In genomic region chr6:56856748-56857147, GRCm38 (mm10) we compare ENCODE assay signal across 19 mouse cellular contexts. TPM values are rescaled to one million over a fixed set of nuclear protein-coding genes. Genes with fewer than 3 reads are reported as not detected.
DNase-seq lines count a peak whose midpoint lies in the region; ATAC-seq lines count a peak whose summit lies in the region.
"Had no signal": no experiment of that assay in that cellular context is flagged by ENCODE, and none has a peak within 500 bp of the region (broad histone marks: within the 10 kb centered on the region; RNA-seq: fewer than 3 reads in every experiment).

No protein-coding gene starts in this region.

- DNase-seq in limb, embryonic 10.5 days (ENCODE audit: low spot score), result no peak
- peak; percentile 45 for DNase-seq in embryonic facial prominence, embryonic 11.5 days (ENCODE audit: low spot score)
- DNase-seq in gonadal fat pad, adult 2 months (ENCODE audit: low read depth), result peak; percentile 94
- no peak for DNase-seq in frontal cortex, postnatal 14 days (ENCODE audit: low spot score in 2 of 2)
- DNase-seq in left cerebral cortex, postnatal 36 days (ENCODE audit: low spot score in 2 of 2), result no peak
- DNase-seq: adrenal gland, postnatal 25 days; cerebellum, adult 9-10 months; gastrocnemius, postnatal 10 days; kidney, adult 9 months; kidney, postnatal 14 days; lung, postnatal 4 days; thymus, adult 18-20 months; thymus, postnatal 36 days had no signal

- no peak overlapping the region for H3K4me3 ChIP-seq in limb, embryonic 13.5 days
- no peak overlapping the region for H3K4me3 ChIP-seq in limb, embryonic 10.5 days
- no peak overlapping the region for H3K4me3 ChIP-seq in embryonic facial prominence, embryonic 11.5 days (ENCODE audit: low read depth, low read length)
- H3K4me3 ChIP-seq: forebrain, embryonic 12.5 days; hindbrain, embryonic 15.5 days; stomach, embryonic 15.5 days had no signal

- no peak overlapping the region for H3K4me2 ChIP-seq in limb, embryonic 13.5 days (replicated peaks)
- no peak overlapping the region for H3K4me2 ChIP-seq in embryonic facial prominence, embryonic 11.5 days (ENCODE audit: low read depth, low read length)
- H3K4me2 ChIP-seq: forebrain, embryonic 12.5 days; hindbrain, embryonic 15.5 days; stomach, embryonic 15.5 days had no signal

- H3K9me3 ChIP-seq in limb, embryonic 13.5 days, result no peaks in the 10 kb centered on the region
- no peaks in the 10 kb centered on the region for H3K9me3 ChIP-seq in limb, embryonic 10.5 days (replicated peaks)
- H3K9me3 ChIP-seq in embryonic facial prominence, embryonic 11.5 days (replicated peaks; ENCODE audit: control insufficient read depth, low read length), result no peaks in the 10 kb centered on the region
- H3K9me3 ChIP-seq: forebrain, embryonic 12.5 days; hindbrain, embryonic 15.5 days; stomach, embryonic 15.5 days had no signal

- H3K27me3 ChIP-seq in limb, embryonic 13.5 days, result no peaks in the 10 kb centered on the region
- H3K27me3 ChIP-seq in limb, embryonic 10.5 days (ENCODE audit: low read depth, poor library complexity, severe bottlenecking), result no peaks in the 10 kb centered on the region
- H3K27me3 ChIP-seq in embryonic facial prominence, embryonic 11.5 days (ENCODE audit: control insufficient read depth, insufficient read depth, low read length), result no peaks in the 10 kb centered on the region
- H3K27me3 ChIP-seq: forebrain, embryonic 12.5 days; hindbrain, embryonic 15.5 days; stomach, embryonic 15.5 days had no signal

- intact Hi-C loops in left cerebral cortex, postnatal 36 days (cut with DNase I), result no loop called here

- peaks cover 57% of the 10 kb centered on the region for H3K36me3 ChIP-seq in limb, embryonic 13.5 days
- peaks cover 49% of the 10 kb centered on the region for H3K36me3 ChIP-seq in limb, embryonic 10.5 days
- no peaks in the 10 kb centered on the region; the same call in 1 of the 2 replicates for H3K36me3 ChIP-seq in embryonic facial prominence, embryonic 11.5 days (replicated peaks; ENCODE audit: control insufficient read depth, insufficient read depth, low read depth, low read length)
- H3K36me3 ChIP-seq: forebrain, embryonic 12.5 days; hindbrain, embryonic 15.5 days had no signal

- H3K9ac ChIP-seq in limb, embryonic 13.5 days, result no peak overlapping the region
- H3K9ac ChIP-seq in embryonic facial prominence, embryonic 11.5 days (replicated peaks; ENCODE audit: low read length), result no peak overlapping the region
- H3K9ac ChIP-seq: forebrain, embryonic 12.5 days; hindbrain, embryonic 15.5 days; stomach, embryonic 15.5 days had no signal

- 70% methylated on average over 5 of the region's 5 CpGs for WGBS in limb, embryonic 13.5 days
- 77% methylated on average over 5 of the region's 5 CpGs for WGBS in limb, embryonic 10.5 days
- WGBS in embryonic facial prominence, embryonic 11.5 days, result 43% methylated on average over 5 of the region's 5 CpGs

- H3K4me1 ChIP-seq in limb, embryonic 13.5 days, result no peaks in the 10 kb centered on the region
- H3K4me1 ChIP-seq in limb, embryonic 10.5 days, result no peaks in the 10 kb centered on the region
- H3K4me1 ChIP-seq in embryonic facial prominence, embryonic 11.5 days (ENCODE audit: control insufficient read depth, insufficient read depth, low read length), result no peaks in the 10 kb centered on the region
- H3K4me1 ChIP-seq: forebrain, embryonic 12.5 days; hindbrain, embryonic 15.5 days; stomach, embryonic 15.5 days had no signal

- no peak overlapping the region for H3K27ac ChIP-seq in limb, embryonic 13.5 days
- H3K27ac ChIP-seq in limb, embryonic 10.5 days, result no peak overlapping the region
- no peak overlapping the region for H3K27ac ChIP-seq in embryonic facial prominence, embryonic 11.5 days (replicated peaks; ENCODE audit: low read depth, low read length)
- H3K27ac ChIP-seq: forebrain, embryonic 12.5 days; hindbrain, embryonic 15.5 days; stomach, embryonic 15.5 days had no signal

- ATAC-seq in limb, embryonic 13.5 days (ENCODE audit: low FRiP score, low read depth), result peak; percentile 61
- ATAC-seq in embryonic facial prominence, embryonic 11.5 days (replicated peaks; ENCODE audit: insufficient number of reproducible peaks, low FRiP score, low TSS enrichment, low read depth), result no peak
- no peak for ATAC-seq in erythroid progenitor cell, adult 5-6 weeks (replicated peaks; ENCODE audit: low FRiP score, poor library complexity, severe bottlenecking)
- ATAC-seq: CD4-positive, CD25-positive, alpha-beta regulatory T cell, adult 4 months had no signal

RNA-seq across cellular contexts. Expression of gene Fkbp9, which starts 24.9 kb away (rescaled TPM):
- 181 and 185 TPM in 2 replicates for polyA plus RNA-seq in limb, embryonic 13.5 days (2015; fragmentation: Nextera tagmentation; extraction: Ambion mirVana)
- 64.6 and 65.4 TPM in 2 replicates for polyA plus RNA-seq in limb, embryonic 10.5 days (2016; fragmentation: Nextera tagmentation; extraction: Ambion mirVana)
- 82.1 and 86.9 TPM in 2 replicates for polyA plus RNA-seq in embryonic facial prominence, embryonic 11.5 days (2014; fragmentation: Nextera tagmentation; extraction: Ambion mirVana)
- 95.4 and 102 TPM in 2 replicates for polyA plus RNA-seq in gonadal fat pad, adult 2 months (2012; rRNA removed)
- total RNA-seq in left cerebral cortex, postnatal 36 days (2021), result 10 to 100 TPM; 26.7 to 29.0 TPM
- total RNA-seq in erythroid progenitor cell, adult 5-6 weeks (2015; ENCODE audit: low replicate concordance), result 2.9 TPM in 1 of 2 replicates, not detected in the other
- total RNA-seq in erythroid progenitor cell, adult 5-6 weeks (2017; ENCODE audit: low replicate concordance), result 0.68 and 1.9 TPM in 2 replicates
- polyA plus RNA-seq: CD4-positive, CD25-positive, alpha-beta regulatory T cell, adult 4 months had no signal

RNA-seq across cellular contexts. Expression of gene Kbtbd2, which starts 59.1 kb away (rescaled TPM):
- polyA plus RNA-seq in limb, embryonic 13.5 days (2015; fragmentation: Nextera tagmentation; extraction: Ambion mirVana), result 28.0 and 30.5 TPM in 2 replicates
- polyA plus RNA-seq in limb, embryonic 10.5 days (2016; fragmentation: Nextera tagmentation; extraction: Ambion mirVana), result 37.3 and 42.6 TPM in 2 replicates
- polyA plus RNA-seq in embryonic facial prominence, embryonic 11.5 days (2014; fragmentation: Nextera tagmentation; extraction: Ambion mirVana), result 33.6 and 35.0 TPM in 2 replicates
- 9.4 and 10.9 TPM in 2 replicates for polyA plus RNA-seq in gonadal fat pad, adult 2 months (2012; rRNA removed)
- 10 to 100 TPM; 54.7 to 58.6 TPM for total RNA-seq in left cerebral cortex, postnatal 36 days (2021)
- 42.5 and 44.9 TPM in 2 replicates for total RNA-seq in erythroid progenitor cell, adult 5-6 weeks (2015; ENCODE audit: low replicate concordance)
- total RNA-seq in erythroid progenitor cell, adult 5-6 weeks (2017; ENCODE audit: low replicate concordance), result 45.8 and 67.0 TPM in 2 replicates

Comparison
In these comparisons a context has a peak if more than half of its experiments do, and no peak if none do; other contexts are left out.
1. DNase-seq: peak in embryonic facial prominence, embryonic 11.5 days (single experiment) and gonadal fat pad, adult 2 months (single experiment); none in limb, embryonic 10.5 days (single experiment), frontal cortex, postnatal 14 days (0 of 2) and left cerebral cortex, postnatal 36 days (0 of 2).